Mouse (Mus musculus) ES-Bruce4 (cell line): ENCODE measurements around the gene Fto.

Experiments used
- CTCF ChIP-seq: IDR thresholded peaks from one replicate; pipeline ENCODE4 v1.8.1; 2011; ENCODE audit warnings: low read depth, low read length
- EP300 ChIP-seq: IDR thresholded peaks from 2 replicates; pipeline ENCODE4 v1.6.1; 2011; ENCODE audit warnings: low read depth, low read length; ENCODE audit not compliant: insufficient read depth
- POLR2A ChIP-seq: IDR thresholded peaks from one replicate; pipeline ENCODE4 v1.8.1; 2011; ENCODE audit warnings: low read length; ENCODE audit not compliant: insufficient read depth

GRCm38 (mm10) chr8:91711981-91712598 is 398.8 kb downstream of the Fto start:
- TF ChIP-seq POLR2A: no peak
- TF ChIP-seq CTCF: no peak
- TF ChIP-seq EP300: no peak
